Mouse (Mus musculus) heart, postnatal 36 days (tissue): ENCODE results near the gene Gdpd5. TPM values are rescaled to one million over a fixed set of nuclear protein-coding genes. Genes with fewer than 3 reads are reported as not detected.

Experiments used
- DNase-seq, 2 experiments: peaks; one replicate each; pipeline ENCODE4 v3.0.0; 2021 to 2022
- intact Hi-C: fragments of 180-260 bp; cut with DNase I; formaldehyde crosslinking; loops from one replicate; pipeline ENCODE4 v1.15.1; 2025
- total RNA-seq, 2 experiments: library from RNA; stranded (reverse); gene quantifications; 2 replicates each; pipeline ENCODE4 v1.2.3; 2021

Gdpd5 gene
- total RNA-seq, 2 experiments from 2014 or later: 22.6 to 23.2 TPM

- DNase-seq: no peak
- intact Hi-C loops: no loop called here
These were observed 20.2 kb downstream of the Gdpd5 start for GRCm38 (mm10) chr7:99401373-99401772.

- no peak for DNase-seq
- intact Hi-C loops: no loop called here
These were observed 21.3 kb downstream of the Gdpd5 start for GRCm38 (mm10) chr7:99402477-99402876.

- no peak for DNase-seq
- intact Hi-C loops: no loop called here
These were observed 22.0 kb downstream of the Gdpd5 start for GRCm38 (mm10) chr7:99403254-99403653.

GRCm38 (mm10) chr7:99404031-99404735, 23.0 kb downstream of the Gdpd5 start:
- DNase-seq: no peak
- intact Hi-C loops: no loop called here

GRCm38 (mm10) chr7:99405386-99406155, 24.4 kb downstream of the Gdpd5 start:
- intact Hi-C loops: no loop called here

GRCm38 (mm10) chr7:99407598-99407997, 26.4 kb downstream of the Gdpd5 start:
- DNase-seq: no peak
- intact Hi-C loops: no loop called here

More at GRCm38 (mm10) chr7:99405386-99406155, 24.4 kb downstream of the Gdpd5 start:
- DNase-seq: no peak

GRCm38 (mm10) chr7:99409441-99410222, 28.4 kb downstream of the Gdpd5 start:
- DNase-seq: no peak
- intact Hi-C loops: loop anchor here (2.0 kb wide), 1 partner anchor 27 kb away; no protein-coding TSS in a partner anchor

- DNase-seq: no peak
- intact Hi-C loops: loop anchor here (2.0 kb wide), 1 partner anchor 28 kb away; no protein-coding TSS in a partner anchor
These were observed 29.1 kb downstream of the Gdpd5 start for GRCm38 (mm10) chr7:99410315-99410714.

GRCm38 (mm10) chr7:99411047-99411779, 30.0 kb downstream of the Gdpd5 start:
- intact Hi-C loops: loop anchor here (2.0 kb wide), 1 partner anchor 28 kb away; no protein-coding TSS in a partner anchor

GRCm38 (mm10) chr7:99415045-99415444, 33.8 kb downstream of the Gdpd5 start:
- DNase-seq: no peak
- intact Hi-C loops: no loop called here

More at GRCm38 (mm10) chr7:99411047-99411779, 30.0 kb downstream of the Gdpd5 start:
- no peak for DNase-seq

- intact Hi-C loops: no loop called here
- no peak for DNase-seq
These were observed 38.1 kb downstream of the Gdpd5 start for GRCm38 (mm10) chr7:99419311-99419710.

GRCm38 (mm10) chr7:99421006-99421405, 39.8 kb downstream of the Gdpd5 start:
- DNase-seq: no peak
- intact Hi-C loops: no loop called here

- DNase-seq: no peak
- intact Hi-C loops: no loop called here
These were observed 43.4 kb downstream of the Gdpd5 start for GRCm38 (mm10) chr7:99424538-99425155.

- no peak for DNase-seq
- intact Hi-C loops: no loop called here
These were observed 44.5 kb downstream of the Gdpd5 start for GRCm38 (mm10) chr7:99425706-99426105.

- DNase-seq: no peak
- intact Hi-C loops: no loop called here
These were observed 45.8 kb downstream of the Gdpd5 start for GRCm38 (mm10) chr7:99427031-99427430.

GRCm38 (mm10) chr7:99427987-99428386, 46.8 kb downstream of the Gdpd5 start:
- no peak for DNase-seq
- intact Hi-C loops: no loop called here

- DNase-seq: no peak
- intact Hi-C loops: no loop called here
These were observed 47.6 kb downstream of the Gdpd5 start for GRCm38 (mm10) chr7:99428836-99429235.

- intact Hi-C loops: no loop called here
- no peak for DNase-seq
These were observed 48.6 kb downstream of the Gdpd5 start for GRCm38 (mm10) chr7:99429786-99430185.

- intact Hi-C loops: no loop called here
- DNase-seq: no peak
These were observed 49.0 kb downstream of the Gdpd5 start for GRCm38 (mm10) chr7:99430246-99430645.

- DNase-seq: peak in 1 of 2 experiments; percentile 40
These were observed 51.0 kb downstream of the Gdpd5 start for GRCm38 (mm10) chr7:99432248-99432647.

More at GRCm38 (mm10) chr7:99432248-99432647, 51.0 kb downstream of the Gdpd5 start:
- intact Hi-C loops: no loop called here
